Mouse (Mus musculus) liver, embryonic 14.5 days (tissue): ENCODE measurements around the gene Nxpe3. TPM values are rescaled to one million over a fixed set of nuclear protein-coding genes. Genes with fewer than 3 reads are reported as not detected.

Experiments used
- ATAC-seq: fragments of 200-750 bp; cut with Nextera tagmentation; 2 replicates; pipeline ENCODE4 v1.8.0; 2017; ENCODE audit warnings: moderate number of reproducible peaks, mild to moderate bottlenecking, moderate library complexity; ENCODE audit not compliant: insufficient read depth
- DNase-seq, 3 experiments: peaks; one replicate each; pipeline ENCODE4 v3.0.0-alpha.2; 2012 to 2013; ENCODE audit warnings: low read depth in 3 of 3, low spot score in 3 of 3
- H3K27ac ChIP-seq: fragments of 300-500 bp; sonication (generic); 2 replicates; pipeline ENCODE4 v1.5.1; 2014; ENCODE audit warnings: moderate library complexity, mild to moderate bottlenecking, control low read depth, inconsistent platforms
- H3K27me3 ChIP-seq: fragments of 300-500 bp; sonication (generic); 2 replicates; pipeline ENCODE4 v1.6.1; 2014; ENCODE audit warnings: mild to moderate bottlenecking, low read length, moderate library complexity; ENCODE audit not compliant: control insufficient read depth, insufficient read depth
- H3K36me3 ChIP-seq: fragments of 300-500 bp; sonication (generic); replicated peaks from 2 replicates; pipeline ENCODE4 v1.6.1; 2014; ENCODE audit warnings: low read depth; ENCODE audit not compliant: control insufficient read depth, insufficient read depth
- H3K4me1 ChIP-seq, 2 experiments: fragments of 200-500 bp in 1 of 2; fragments of 300-500 bp in 1 of 2; sonication (generic) in 1 of 2; replicated peaks; 2 replicates each; pipeline ENCODE4 v1.6.1; 2012 to 2014; ENCODE audit warnings: antibody characterized with exemption in 1 of 2, inconsistent platforms in 1 of 2, low read length in 1 of 2; ENCODE audit not compliant: control insufficient read depth in 2 of 2, insufficient read depth in 2 of 2
- H3K4me2 ChIP-seq: fragments of 300-500 bp; sonication (generic); 2 replicates; pipeline ENCODE4 v1.6.1; 2014; ENCODE audit warnings: low read depth, mild to moderate bottlenecking, control low read depth, moderate library complexity
- H3K4me3 ChIP-seq, 2 experiments: fragments of 200-500 bp in 1 of 2; fragments of 300-500 bp in 1 of 2; sonication (generic) in 1 of 2; 2 replicates each; pipeline ENCODE4 v1.5.1; 2012 to 2014; ENCODE audit warnings: low read depth in 2 of 2, low read length in 2 of 2, mild to moderate bottlenecking in 2 of 2, control low read depth in 1 of 2, inconsistent platforms in 1 of 2, moderate library complexity in 1 of 2; ENCODE audit not compliant: insufficient read depth in 1 of 2
- H3K9ac ChIP-seq: fragments of 300-500 bp; sonication (generic); replicated peaks from 2 replicates; pipeline ENCODE4 v1.6.1; 2014; ENCODE audit warnings: mild to moderate bottlenecking, control low read depth, moderate library complexity
- H3K9me3 ChIP-seq: fragments of 300-500 bp; sonication (generic); 2 replicates; pipeline ENCODE4 v1.6.1; 2016; ENCODE audit warnings: low read length, mixed read lengths; ENCODE audit not compliant: control insufficient read depth
- CTCF ChIP-seq: IDR thresholded peaks from 2 replicates; pipeline ENCODE4 v1.5.1; 2016; ENCODE audit warnings: antibody characterized with exemption, low read depth, control low read depth
- EP300 ChIP-seq: IDR thresholded peaks from 2 replicates; pipeline ENCODE4 v1.6.1; 2016; ENCODE audit warnings: antibody characterized with exemption, low read depth
- WGBS: fragments of 180-500 bp; shearing (Covaris S2); extraction: QIAGEN DNeasy Blood & Tissue Kit; methylation state at CpG from one replicate; pipeline ENCODE4 v1.1.7; 2014; ENCODE audit not compliant: insufficient replicate concordance; 5-methylcytosine and 5-hydroxymethylcytosine counted together
- polyA plus RNA-seq, 2 experiments: library from polyadenylated mRNA; depleted of rRNA in 1 of 2; stranded (reverse) in 1 of 2; unstranded in 1 of 2; fragments of >200 nt; fragmentation: Nextera tagmentation in 1 of 2; extraction: Ambion mirVana in 1 of 2; gene quantifications; 2 replicates each; pipeline versions ENCODE4 v1.2.1 to v1.2.3; 2012 to 2014

The Nxpe3 gene
- polyA plus RNA-seq, 2 experiments, result 0.33 to 0.83 TPM

DNA sequence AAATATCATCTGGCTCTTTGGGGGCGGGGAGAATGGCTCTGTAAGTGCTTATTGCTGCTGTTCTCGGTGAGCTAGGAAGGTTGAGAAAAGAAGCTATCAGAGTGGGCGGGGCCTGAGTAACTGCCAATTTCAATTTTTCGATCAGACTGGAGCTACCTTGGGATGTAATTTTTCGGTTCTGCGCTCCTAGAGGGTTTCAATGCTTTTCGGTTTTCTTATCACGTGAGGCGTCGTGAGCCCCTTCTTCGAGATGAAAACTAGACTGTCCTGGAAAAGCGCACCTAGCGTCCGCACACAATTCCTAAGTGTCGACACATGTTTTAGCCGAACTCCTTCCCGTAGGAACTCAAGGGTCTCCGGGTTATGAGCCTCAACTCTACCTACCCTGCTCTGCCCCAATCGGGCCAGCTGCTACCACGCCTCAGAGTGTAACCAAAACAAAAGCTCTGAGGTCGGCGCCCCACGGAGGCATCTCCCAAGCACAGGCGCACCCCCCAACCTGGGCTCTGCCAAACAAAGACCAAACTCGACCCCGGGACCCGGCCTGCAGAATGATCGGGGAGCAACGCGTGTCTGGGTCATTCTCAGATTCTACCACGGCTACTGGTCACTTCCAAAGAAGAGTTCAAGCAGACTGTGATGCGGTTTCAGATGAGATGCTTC, 38.7 kb upstream of the Nxpe3 start:
- H3K27me3 ChIP-seq, result no peaks in the 10 kb centered on the region
- DNase-seq (peak; percentile 40 to 59 (median 46)), ATAC-seq (peak; percentile 44; the same call in 1 of the 2 replicates)
- WGBS, result under 1% methylated on average over 32 of the region's 32 CpGs
- TF ChIP-seq CTCF (0 out of 2 replicates have a peak, but pooled peaks have one; percentile 5), EP300 (no peak)
- no peaks in the 10 kb centered on the region for H3K9me3 ChIP-seq
- H3K27ac ChIP-seq, result peak overlapping the region; percentile 33
- peak overlapping the region; percentile 77 to 93 for H3K4me3 ChIP-seq
- peak overlapping the region; percentile 76 for H3K4me2 ChIP-seq
- no peaks in the 10 kb centered on the region for H3K36me3 ChIP-seq
- H3K4me1 ChIP-seq, result no peaks in the 10 kb centered on the region; a peak in 1 of 4 replicates
- peak overlapping the region; percentile 81 for H3K9ac ChIP-seq

DNA sequence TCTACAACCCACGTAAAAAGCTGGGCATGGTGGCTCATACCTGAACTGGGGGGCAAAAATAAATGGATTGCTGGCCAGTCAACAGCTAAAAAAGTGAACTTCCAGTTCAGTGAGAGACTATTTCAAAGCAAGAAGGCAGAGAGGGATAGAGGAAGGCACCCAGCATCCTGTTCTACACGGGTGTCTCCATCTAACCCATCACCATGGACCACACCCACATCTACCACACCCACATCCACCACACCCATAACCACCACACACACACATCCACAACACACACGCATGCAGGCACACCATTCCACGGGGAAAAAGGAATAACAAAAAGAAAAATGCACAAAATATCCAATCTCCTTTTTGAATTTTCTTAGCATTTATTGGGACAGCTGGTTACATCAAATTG, 28.9 kb upstream of the Nxpe3 start:
- Histone ChIP-seq H3K27ac (no peak overlapping the region), H3K4me1 (peaks cover 6% of the 10 kb centered on the region in 2 experiments), H3K36me3 (no peaks in the 10 kb centered on the region), H3K9me3 (no peaks in the 10 kb centered on the region), H3K4me3 (no peak overlapping the region), H3K27me3 (no peaks in the 10 kb centered on the region), H3K4me2 (no peak overlapping the region), H3K9ac (no peak overlapping the region)
- ATAC-seq (peak; percentile 66; the same call in 1 of the 2 replicates), DNase-seq (peak in 1 of 3 experiments; percentile 16)
- 47% methylated on average over 4 of the region's 4 CpGs for WGBS
- TF ChIP-seq EP300 (no peak), CTCF (no peak)

DNA sequence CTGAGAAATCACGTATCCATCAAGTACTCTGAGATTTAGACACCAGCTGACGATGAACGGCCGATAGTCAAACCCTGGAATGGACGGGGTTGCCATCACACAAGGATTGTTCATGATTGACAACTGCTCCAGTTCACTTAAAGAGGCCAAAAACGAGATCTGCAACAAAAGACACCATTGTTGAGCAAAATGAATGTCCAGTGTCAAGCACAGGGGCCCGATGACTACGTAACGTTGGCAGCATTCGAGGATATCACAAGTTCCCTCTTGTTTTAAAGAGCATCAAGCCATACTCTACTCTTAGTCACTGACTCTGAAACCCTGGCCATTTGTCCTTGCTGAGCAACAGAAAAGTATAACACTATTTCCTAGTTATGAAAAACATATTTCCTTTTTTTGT, 27.0 kb upstream of the Nxpe3 start:
- no peaks in the 10 kb centered on the region for H3K27me3 ChIP-seq
- TF ChIP-seq CTCF, result no peak
- no peak for TF ChIP-seq EP300
- ATAC-seq, result no peak
- no peak overlapping the region for H3K9ac ChIP-seq
- H3K36me3 ChIP-seq, result no peaks in the 10 kb centered on the region
- H3K4me2 ChIP-seq, result no peak overlapping the region
- no peak overlapping the region for H3K4me3 ChIP-seq
- WGBS, result 82% methylated on average over 10 of the region's 10 CpGs
- no peak overlapping the region for H3K27ac ChIP-seq
- DNase-seq, result no peak
- H3K4me1 ChIP-seq, result peaks cover 6% of the 10 kb centered on the region in 2 experiments
- no peaks in the 10 kb centered on the region for H3K9me3 ChIP-seq

DNA sequence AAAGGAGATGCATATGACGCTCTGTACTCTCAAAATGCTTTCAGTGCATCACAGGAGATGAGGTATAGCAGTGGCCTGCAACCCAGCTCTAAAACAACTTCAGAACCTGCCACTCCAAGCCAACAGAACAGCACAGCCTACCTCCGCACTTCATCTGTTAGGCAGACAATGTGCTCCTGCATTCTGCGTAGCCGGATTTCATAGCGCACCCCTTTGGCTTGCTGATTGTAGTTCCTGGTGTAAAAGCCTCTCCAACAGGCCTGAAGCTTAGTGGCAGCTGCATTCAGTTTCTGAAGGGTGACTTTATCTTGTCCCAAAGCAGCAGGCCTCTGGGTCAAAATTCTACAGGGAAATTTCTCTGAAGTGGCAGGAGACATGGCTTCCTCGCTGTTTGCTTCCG, 19.6 kb upstream of the Nxpe3 start:
- H3K9ac ChIP-seq, result no peak overlapping the region
- H3K4me2 ChIP-seq, result no peak overlapping the region
- H3K9me3 ChIP-seq, result no peaks in the 10 kb centered on the region
- no peaks in the 10 kb centered on the region for H3K27me3 ChIP-seq
- TF ChIP-seq CTCF (no peak), EP300 (no peak)
- no peaks in the 10 kb centered on the region for H3K4me1 ChIP-seq
- no peak for DNase-seq
- no peak for ATAC-seq
- H3K36me3 ChIP-seq, result no peaks in the 10 kb centered on the region
- no peak overlapping the region for H3K27ac ChIP-seq
- WGBS, result 90% methylated on average over 7 of the region's 7 CpGs
- H3K4me3 ChIP-seq, result no peak overlapping the region

DNA sequence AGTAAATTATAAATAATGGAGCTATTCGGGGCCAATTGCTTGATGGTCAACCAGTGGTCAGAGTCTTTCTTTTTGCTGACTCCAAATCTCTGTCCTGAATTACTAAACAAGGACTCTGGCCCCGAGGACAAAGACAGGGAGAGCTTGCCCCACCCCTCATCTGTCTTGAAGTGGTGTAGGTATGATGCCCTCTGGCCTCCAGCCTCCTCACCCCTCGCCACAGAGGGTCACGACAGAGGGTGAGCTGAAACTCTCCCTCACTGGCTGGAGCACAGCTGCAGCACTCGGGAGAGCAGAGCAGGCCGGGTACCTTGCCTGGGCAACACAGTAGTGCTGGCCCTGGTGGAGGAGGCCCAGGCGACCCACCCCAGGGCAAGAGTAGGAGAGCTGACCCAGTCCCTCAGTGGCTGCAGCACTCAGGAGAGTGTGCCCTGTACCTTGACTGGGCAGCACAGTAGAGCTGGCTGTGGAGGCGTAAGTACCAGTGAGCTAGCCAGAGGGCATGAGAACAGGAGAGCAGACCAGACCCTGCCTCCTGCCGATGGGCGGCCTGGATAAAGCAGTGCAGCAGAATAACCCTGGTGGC, 15.2 kb upstream of the Nxpe3 start:
- Histone ChIP-seq H3K4me2 (no peak overlapping the region), H3K27ac (no peak overlapping the region), H3K9me3 (no peaks in the 10 kb centered on the region), H3K9ac (no peak overlapping the region), H3K36me3 (no peaks in the 10 kb centered on the region), H3K27me3 (no peaks in the 10 kb centered on the region), H3K4me1 (no peaks in the 10 kb centered on the region), H3K4me3 (no peak overlapping the region)
- 84% methylated on average over 10 of the region's 10 CpGs for WGBS
- ATAC-seq, result no peak
- TF ChIP-seq CTCF, result no peak
- TF ChIP-seq EP300, result no peak
- DNase-seq, result no peak
